Mouse (Mus musculus) ovary, postnatal 10 days (tissue): ENCODE results near the gene Pam.
"Not testable (repeated sequence)": the region's sequence is repeated elsewhere in the genome, so short reads cannot be mapped to it uniquely, and the experiment has no call there.

Experiments
- DNase-seq: peaks from one replicate; pipeline ENCODE4 v3.0.0; 2022; ENCODE audit warnings: low spot score

The Pam gene

DNA sequence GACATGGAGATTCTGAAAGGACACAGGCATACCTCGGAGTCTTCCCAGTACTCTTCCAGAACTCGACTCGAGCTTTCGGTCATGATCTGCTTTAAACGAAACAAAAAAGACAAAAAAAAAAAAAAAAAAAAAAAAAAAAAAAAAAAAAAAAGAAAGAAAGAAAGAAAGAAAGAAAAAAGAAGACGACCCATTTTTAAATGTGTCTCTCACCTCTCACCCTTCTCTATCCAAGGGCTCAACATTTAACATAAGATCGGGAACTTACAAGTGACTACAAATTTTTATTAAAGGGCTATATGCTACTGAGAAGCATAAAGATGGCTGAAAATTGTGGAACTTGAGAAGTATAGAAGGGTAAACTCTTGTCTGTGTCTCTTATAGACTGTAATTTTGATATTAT lies 272.5 kb downstream of the Pam start:
- no peak for DNase-seq

DNA sequence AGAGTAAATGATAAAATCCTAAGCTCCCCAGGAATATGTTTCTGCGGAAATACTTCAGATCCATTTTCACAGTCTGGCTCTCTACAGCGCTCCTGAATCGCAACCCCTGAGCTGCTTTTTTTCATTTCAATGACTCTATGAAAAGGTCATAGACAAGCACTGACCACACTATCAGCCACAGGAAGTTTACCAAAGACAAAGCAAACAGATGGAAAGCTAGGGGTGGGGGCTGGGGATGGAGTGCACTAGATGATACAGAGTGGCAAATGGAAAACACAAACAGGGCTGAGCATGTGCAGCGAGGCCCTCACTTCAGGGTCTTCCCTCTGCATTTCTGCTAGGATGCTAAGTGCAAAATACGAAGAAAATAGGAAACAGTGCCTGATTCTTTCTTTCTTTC lies 273.2 kb downstream of the Pam start:
- DNase-seq: no peak

DNA sequence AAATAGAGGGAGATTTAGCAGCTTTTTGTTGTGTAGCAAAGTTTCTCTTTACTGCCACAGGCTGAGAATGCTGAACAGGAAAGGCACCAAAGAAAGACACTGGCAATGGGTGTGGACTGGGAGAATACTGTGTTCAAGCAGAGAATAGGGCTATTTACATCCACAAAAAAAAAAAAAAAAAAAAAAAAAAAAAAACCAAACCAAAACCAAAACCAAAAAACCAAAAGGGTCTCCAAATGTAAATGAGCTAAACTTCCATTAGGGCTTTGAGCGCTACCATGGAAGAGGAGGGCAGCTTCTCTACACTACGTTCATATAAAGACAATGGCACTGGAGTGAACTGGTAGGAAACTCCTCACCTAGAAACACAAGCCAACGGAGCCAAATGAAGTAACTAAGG lies 274.2 kb downstream of the Pam start:
- DNase-seq: no peak

DNA sequence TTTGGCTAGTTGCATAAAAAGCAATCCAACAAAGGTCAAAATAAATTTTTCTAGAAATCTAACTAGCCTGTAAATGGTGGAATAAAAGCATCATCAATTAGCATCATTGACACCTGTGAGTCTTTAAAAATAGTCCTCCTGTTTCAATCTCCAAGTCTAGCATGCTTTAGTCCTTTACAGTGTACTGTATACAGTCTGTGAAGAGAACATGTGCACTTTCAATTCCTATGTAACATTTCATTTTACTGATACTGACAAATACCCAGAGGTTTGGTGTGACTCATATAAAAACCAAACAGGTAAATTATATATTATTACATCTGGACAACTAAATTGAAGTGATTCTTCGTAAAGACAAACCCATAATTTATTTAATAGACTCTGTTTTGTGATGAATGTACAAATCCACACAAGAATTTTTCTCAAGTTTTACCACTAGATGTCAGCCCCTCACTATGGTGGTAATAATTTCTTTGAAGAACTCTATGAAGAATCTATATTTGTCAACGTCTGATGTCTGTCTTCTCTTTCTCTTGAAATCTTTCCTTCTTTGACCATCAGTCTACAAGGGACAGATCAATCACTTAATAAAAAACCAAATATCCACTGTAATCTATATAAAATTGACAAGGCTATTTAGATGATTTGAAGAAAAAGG lies 286.1 kb downstream of the Pam start:
- DNase-seq: no peak

DNA sequence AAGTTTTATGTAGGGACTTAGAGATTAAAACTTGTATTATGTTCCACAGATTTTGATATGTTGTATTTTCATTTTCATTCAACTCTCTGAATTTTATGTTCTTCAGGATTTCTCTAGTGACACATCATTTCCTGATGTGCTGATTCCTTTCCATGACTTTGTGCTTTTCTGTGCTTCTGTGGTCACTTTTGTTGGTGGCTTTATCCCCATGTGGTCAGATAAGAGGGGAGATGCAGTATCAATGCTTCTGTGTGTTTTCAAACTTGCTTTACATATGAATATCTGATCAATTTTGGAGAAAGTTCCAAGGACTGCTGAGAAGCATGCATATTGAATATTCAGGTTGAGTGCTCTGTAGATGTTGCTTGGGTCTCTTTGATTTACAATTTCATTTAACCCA lies 290.9 kb downstream of the Pam start:
- no peak for DNase-seq

DNA sequence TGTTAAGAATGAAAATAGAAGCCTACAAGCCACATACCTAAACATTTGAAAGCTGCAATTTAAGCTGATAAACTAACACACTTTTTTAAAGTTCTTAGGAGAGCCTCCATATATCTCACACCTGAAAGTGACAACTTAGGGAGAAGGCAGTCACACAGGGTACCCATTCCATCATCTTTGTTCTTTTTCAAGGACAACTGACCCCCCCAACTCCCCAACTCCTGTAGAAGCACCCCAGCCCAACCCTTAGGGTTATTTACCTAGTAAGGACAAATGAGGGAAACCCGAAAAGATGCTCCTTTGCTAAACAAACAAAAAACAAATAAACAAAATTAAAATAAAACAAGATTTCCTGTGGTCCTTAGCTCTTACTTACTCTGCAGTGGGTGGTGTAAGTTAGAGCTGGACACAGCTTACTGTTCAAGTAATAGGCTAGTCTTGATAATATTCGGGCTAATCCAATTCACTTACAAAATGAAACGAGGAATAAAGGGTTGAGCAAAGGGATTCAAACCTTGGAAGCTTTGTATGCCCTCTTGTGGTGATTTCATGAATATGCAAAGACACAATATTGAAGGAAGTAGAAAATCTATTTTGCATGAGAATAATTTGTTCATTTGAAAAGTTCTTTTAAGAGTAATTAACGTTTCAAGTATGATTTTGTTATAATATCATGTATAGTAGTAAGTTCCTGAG lies 293.1 kb downstream of the Pam start:
- DNase-seq: no peak

DNA sequence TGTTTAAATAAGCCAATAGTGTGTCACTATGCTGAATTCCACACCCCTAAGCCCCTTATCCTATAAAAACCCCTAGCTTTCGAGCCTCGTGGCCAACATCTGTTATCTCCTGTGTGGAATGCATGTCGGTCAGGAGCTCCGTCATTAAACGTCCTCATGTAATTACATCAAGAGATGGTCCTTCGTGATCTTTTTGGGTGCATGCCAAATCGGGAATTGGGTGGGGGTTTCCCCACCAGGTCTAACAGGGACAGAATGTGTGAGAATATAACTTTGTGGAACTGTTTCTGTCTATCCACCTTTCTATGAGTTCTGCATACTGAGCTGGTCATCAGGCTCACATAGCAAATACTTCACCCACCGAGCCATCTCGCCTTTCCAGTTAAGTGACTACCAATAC lies 299.5 kb downstream of the Pam start:
- DNase-seq: no peak

DNA sequence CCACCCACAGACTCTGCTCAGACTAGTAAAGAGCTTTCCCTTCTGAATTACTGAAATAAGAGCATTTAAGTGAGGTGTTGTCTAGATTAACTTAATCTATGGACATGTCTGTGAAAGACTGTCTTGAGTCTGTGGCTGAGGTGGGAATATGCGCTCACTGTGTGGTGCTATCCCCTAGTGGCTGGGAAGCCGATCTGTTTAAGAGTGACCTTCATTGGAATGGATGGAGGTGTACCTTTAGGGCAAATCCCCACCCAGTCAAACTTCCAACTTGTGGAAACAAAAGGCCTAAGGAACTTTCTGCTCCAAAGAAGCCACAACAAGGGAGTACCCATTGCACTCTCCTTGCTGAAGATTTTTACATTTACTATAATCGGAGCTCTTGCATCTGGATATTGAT lies 301.3 kb downstream of the Pam start:
- DNase-seq: no peak

DNA sequence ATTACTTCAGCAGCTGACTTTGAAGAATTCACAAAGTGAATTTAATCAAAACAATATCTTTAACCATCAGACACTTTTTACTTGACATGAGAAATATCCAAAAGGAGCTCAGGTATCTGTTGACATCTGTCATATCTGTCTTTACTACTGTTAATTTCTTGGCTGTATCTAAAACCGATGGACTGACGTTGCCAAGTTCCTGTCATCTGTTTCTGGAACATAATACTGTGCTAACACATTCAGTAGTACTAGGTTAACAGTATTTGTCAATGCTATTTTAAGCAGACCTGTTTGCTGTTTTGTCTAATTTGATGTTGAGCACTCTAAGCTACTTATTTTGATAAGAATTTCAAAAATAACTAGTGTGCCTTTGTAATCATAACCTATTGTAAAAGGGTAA lies 307.0 kb downstream of the Pam start:
- no peak for DNase-seq

DNA sequence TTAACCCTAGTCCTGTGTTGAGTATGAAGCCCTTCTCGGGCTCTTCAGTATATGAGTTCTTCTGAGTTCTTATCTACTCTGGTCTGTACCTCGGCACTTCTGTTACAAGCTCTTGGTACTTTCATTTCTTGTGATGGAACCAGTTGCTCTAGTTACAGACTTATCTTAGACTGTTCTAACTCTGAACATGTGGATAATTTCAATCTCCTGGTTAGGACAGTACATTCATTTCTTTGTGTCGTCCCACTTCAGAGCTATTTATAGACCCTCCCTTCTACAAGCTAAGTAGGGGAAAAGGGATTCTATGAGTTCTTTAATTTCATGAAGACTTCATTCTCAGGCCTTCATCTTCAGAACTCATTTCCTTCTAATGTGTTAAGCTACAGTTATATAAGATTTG lies 307.8 kb downstream of the Pam start:
- DNase-seq: no peak

DNA sequence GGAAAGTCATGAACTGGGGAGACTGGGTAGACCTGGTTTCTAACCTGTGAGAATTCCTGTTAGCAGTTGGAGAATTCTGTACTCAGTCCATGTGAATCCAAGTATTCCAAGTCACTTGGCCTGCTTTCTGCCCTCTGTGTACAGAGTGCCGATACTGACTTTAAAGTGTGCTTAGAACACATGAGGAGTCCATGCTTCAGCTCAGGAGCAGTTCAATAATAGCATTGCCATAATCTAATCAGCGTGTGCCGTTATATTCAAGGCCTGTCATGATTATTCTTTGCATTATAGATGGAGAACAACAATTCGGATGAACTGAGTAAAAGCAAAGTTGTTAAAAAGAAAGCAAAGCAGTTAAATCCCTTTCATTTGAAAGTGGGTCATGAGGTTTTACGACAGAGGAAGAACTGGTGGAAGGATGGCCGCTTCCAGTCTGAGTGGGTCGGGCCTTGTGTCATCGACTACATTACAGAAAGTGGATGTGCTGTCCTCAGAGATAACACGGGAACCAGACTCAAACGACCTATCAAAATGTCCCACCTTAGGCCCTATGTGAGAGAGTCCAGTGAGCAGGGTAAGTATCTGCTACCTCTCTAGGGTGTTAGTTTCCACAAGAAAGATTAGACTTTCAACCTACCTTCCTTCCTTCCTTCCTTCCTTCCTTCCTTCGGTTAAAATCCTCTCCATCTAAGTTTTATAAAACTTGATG lies 309.6 kb downstream of the Pam start:
- DNase-seq: no peak

DNA sequence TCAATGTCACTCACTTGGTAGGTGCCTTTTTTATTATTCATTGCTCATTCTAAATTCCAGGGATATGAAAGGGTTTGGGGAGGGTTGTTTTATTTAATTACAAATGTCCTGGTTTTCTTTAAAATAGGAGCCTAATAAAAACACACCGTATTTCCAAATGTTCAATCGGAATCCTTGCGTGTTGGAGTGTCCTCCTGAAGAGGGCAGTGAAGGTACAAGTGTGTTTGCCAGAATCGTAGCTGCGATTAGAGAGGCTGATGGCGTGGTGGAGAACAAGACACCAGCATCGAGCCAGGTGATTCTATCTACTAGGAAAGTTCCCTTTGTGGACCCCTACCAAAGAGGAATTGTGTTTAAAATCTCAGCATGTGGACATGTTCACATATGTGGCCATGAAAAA lies 310.5 kb downstream of the Pam start:
- DNase-seq: no peak

DNA sequence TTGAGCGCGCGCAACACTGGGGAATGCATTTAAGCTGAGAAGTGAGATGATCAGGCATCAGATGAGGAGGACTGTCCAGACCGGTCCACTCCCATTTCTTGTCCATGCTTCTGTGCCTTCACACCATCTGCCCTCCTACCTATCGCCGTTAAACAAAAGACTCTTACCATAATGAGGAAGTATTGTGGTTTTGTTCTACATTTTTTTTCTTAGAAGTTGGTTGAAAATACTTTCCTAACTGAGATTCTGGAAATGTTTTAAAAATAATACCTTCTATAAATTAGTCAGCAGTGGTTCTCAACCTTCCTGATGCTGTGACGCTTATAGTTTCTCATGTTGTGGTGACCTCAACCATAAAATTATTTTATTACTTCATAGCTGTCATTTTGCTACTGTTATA lies 313.8 kb downstream of the Pam start:
- no peak for DNase-seq

DNA sequence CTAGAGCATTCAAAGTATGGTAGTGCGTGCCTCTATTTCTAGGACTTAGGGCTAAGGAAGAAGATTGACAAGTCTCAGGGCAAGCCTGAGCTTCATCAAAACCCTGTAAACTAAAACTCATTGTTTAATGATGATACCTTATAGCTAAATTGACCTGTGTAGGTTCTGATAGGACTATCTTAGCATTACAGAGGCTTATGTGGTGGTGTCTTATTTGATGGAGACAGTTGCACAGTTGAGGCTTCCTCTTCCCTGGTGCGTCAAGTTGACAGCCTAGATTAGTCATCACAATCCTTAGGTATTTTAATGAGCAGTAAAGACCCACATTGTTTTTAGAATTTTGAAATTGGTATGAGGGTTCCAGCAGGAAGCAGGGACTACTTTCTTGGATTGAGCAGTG lies 321.5 kb downstream of the Pam start:
- no peak for DNase-seq

DNA sequence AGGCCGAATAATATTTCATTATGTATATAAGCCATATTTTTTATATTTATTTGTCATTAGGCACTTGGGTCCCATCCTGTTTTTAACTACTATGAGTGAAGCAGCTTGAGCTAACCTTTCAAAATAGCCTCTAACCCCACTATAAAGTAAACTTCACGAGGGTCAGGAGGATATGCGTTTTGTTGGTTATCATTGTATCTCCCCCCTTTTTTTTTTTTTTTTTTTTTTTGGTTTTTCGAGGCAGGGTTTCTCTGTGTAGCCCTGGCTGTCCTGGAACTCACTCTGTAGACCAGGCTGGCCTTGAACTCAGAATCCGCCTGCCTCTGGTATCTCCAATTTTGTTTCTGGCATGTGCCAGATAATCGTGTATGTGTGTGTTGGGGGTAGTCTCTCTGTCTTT lies 322.1 kb downstream of the Pam start:
- DNase-seq: no peak

DNA sequence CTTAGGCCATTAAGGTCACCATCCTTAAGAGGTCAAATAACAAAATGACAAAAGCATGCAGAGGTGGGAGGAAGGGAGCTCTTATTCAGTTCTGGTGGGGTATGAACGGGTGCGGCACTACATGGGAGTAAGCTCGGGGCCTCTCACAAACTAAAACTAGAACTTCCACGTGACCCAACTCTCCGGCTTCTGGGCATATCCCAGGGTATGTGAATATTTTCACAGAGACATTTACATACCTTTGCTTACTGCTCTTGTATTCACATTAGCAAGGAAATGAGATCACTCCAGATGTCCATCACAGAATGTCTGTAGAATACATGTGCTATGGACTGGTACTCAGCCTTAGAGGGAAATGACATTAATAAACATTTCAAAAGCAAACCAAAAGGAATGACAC lies 323.7 kb downstream of the Pam start:
- DNase-seq: no peak

DNA sequence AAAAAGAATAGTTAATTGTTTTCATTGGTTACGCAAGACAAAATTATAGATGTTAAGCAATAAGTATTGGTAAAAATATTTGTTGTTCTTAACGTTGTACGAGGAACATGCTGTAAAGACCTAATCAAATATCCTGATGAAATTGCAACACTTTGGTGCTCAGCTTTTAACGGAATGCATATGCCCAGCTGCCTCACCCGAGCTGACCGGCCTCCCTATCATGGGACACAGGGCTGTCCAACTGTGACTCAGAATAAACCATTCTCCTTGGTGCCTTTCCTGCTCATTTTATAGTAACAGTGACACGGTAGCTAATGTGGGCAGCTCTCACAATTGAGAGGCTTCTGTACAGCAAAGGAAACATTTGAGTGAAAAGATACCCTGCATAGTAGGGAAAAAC lies 324.3 kb downstream of the Pam start:
- no peak for DNase-seq

DNA sequence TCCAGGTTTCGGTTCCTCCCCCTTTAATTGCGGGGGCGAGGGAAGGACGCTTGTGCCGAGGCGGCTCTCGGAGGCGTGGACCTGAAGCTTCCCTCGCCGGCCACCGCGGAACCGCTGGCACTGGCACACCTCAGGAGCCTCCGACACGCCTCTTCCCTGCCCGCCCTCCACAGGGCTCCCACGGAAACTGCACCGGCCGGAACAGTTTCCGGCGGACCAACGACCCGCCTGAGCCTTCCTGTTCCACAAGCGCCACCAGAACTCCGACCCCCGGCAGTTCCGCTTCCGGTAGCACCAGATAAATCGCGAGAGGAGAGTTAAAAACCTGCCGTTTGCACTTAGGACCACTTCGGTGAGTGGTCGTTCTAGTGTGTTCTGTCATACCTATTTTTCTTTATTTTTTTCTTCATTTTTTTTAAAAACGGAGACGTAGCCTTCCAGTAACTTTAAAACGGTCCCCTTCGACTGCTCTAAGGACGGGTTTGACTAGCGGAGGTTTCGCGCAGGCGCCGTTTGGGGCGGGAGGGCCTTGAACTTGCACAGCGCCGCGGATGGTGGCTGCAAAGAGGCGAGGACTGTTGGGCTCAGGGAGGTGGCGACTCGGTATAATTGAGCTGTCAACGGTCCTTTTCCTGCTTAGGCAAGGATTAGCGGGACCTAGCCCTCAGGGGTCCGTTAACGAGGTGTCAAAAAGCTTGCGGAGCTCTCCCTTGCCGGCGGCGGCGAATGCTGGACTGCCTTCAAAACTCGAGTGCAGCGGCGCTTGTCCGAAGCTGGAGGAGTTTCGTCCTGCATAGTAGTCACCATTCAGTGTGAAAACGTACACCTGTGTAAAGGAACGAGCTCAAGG lies 325.3 kb downstream of the Pam start, which contains the start of the genes Gin1 and Ppip5k2:
Gene Gin1 (plus strand): TSS at position 269 of the 850 bp plus-strand sequence.
Gene Ppip5k2 (minus strand): TSS at position 508 of the 850 bp plus-strand sequence.
- peak; percentile 80 for DNase-seq

DNA sequence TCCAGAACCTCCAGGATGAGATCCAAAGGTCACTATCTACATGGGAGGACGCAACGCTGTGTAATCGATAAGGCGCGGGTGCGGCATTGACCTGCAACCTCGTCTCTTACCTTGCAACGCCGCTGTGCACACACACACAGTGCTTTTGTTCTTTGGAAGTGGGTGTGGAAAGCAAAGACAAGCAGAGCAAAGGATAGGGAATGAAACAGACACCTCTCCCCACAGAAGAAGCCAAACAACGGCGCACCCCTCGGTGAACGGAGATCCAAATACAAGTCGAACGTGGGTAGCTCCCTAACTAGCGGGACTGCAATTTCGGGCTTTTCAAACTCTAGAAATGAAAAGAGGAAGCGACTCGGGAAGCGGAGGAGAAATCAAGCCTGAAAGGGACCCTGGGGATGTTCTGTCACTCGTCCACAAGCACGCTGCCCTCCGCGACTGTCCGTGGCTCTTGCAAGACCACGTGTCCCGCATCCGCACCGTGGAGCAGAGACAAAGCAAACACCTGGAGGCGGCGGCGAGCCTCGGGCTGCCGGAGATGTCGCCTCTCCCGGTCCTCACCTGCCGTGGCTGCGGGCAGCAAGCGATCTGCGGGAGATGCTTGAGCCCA lies 326.0 kb downstream of the Pam start:
- DNase-seq: peak; percentile 12

DNA sequence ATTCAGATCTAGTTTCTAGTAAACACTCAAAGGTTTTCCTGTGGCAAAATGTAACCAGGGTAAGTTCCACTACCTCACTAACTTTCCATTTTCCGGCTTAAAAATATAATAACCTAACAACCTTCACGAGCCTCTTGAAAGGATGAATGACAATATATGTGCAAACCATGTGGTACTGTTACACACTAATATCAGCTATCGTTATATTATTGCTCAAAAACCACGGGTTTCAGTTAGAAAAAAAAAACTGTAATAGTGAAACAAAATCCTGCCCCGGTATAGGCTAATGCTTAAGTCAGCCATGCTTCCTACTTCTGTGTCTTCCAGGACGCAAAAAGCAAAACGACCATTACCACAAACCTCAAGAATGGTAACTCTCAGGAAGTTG lies 326.5 kb downstream of the Pam start:
- DNase-seq: no peak

DNA sequence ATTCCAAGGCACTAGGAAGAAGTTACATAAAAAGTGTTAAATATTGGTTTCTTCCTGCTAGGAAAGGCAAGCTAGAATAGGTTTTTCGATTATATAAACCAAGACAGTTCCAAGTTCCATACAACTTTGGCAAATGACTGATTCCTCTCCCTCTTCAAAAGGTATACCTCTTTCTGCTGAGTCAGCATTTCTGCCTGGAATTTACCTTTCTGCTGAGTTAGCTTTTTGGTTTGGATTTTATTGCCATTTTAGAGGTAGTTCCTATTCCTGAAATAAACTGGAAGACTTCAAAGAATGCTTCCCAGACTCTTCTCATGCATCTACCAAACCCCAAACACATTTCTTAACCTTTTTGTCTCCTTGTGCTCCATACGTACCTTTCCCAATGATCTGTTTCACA lies 327.4 kb downstream of the Pam start:
- no peak for DNase-seq

DNA sequence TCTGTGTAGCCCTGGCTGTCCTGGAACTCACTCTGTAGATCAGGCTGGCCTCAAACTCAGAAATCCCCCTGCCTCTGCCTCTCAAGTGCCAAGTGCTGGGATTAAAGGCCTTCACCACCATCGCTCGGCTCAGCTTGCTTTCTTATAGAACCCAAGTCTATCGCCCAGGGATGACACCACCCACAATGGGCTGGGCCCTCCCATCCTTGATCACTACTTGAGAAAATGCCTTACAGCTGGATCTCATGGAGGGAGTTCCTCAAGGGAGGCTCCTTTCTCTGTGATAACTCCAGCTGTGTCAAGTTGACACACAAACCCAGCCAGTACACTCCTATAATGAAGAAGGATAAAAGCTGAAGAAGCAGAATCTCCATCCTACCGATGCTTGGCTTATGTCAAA lies 329.7 kb downstream of the Pam start:
- DNase-seq: not testable (repeated sequence)
